Mouse (Mus musculus) liver, embryonic 14.5 days (tissue): ENCODE data around the gene 1700025C18Rik. TPM values are rescaled to one million over a fixed set of nuclear protein-coding genes. Genes with fewer than 3 reads are reported as not detected.

Experiments used
- ATAC-seq: fragments of 200-750 bp; cut with Nextera tagmentation; 2 replicates; pipeline ENCODE4 v1.8.0; 2017; ENCODE audit warnings: moderate number of reproducible peaks, mild to moderate bottlenecking, moderate library complexity; ENCODE audit not compliant: insufficient read depth
- DNase-seq, 3 experiments: peaks; one replicate each; pipeline ENCODE4 v3.0.0-alpha.2; 2012 to 2013; ENCODE audit warnings: low read depth in 3 of 3, low spot score in 3 of 3
- H3K27ac ChIP-seq: fragments of 300-500 bp; sonication (generic); 2 replicates; pipeline ENCODE4 v1.5.1; 2014; ENCODE audit warnings: moderate library complexity, mild to moderate bottlenecking, control low read depth, inconsistent platforms
- H3K27me3 ChIP-seq: fragments of 300-500 bp; sonication (generic); 2 replicates; pipeline ENCODE4 v1.6.1; 2014; ENCODE audit warnings: mild to moderate bottlenecking, low read length, moderate library complexity; ENCODE audit not compliant: control insufficient read depth, insufficient read depth
- H3K36me3 ChIP-seq: fragments of 300-500 bp; sonication (generic); replicated peaks from 2 replicates; pipeline ENCODE4 v1.6.1; 2014; ENCODE audit warnings: low read depth; ENCODE audit not compliant: control insufficient read depth, insufficient read depth
- H3K4me1 ChIP-seq, 2 experiments: fragments of 200-500 bp in 1 of 2; fragments of 300-500 bp in 1 of 2; sonication (generic) in 1 of 2; replicated peaks; 2 replicates each; pipeline ENCODE4 v1.6.1; 2012 to 2014; ENCODE audit warnings: antibody characterized with exemption in 1 of 2, inconsistent platforms in 1 of 2, low read length in 1 of 2; ENCODE audit not compliant: control insufficient read depth in 2 of 2, insufficient read depth in 2 of 2
- H3K4me2 ChIP-seq: fragments of 300-500 bp; sonication (generic); 2 replicates; pipeline ENCODE4 v1.6.1; 2014; ENCODE audit warnings: low read depth, mild to moderate bottlenecking, control low read depth, moderate library complexity
- H3K4me3 ChIP-seq, 2 experiments: fragments of 200-500 bp in 1 of 2; fragments of 300-500 bp in 1 of 2; sonication (generic) in 1 of 2; 2 replicates each; pipeline ENCODE4 v1.5.1; 2012 to 2014; ENCODE audit warnings: low read depth in 2 of 2, low read length in 2 of 2, mild to moderate bottlenecking in 2 of 2, control low read depth in 1 of 2, inconsistent platforms in 1 of 2, moderate library complexity in 1 of 2; ENCODE audit not compliant: insufficient read depth in 1 of 2
- H3K9ac ChIP-seq: fragments of 300-500 bp; sonication (generic); replicated peaks from 2 replicates; pipeline ENCODE4 v1.6.1; 2014; ENCODE audit warnings: mild to moderate bottlenecking, control low read depth, moderate library complexity
- H3K9me3 ChIP-seq: fragments of 300-500 bp; sonication (generic); 2 replicates; pipeline ENCODE4 v1.6.1; 2016; ENCODE audit warnings: low read length, mixed read lengths; ENCODE audit not compliant: control insufficient read depth
- CTCF ChIP-seq: IDR thresholded peaks from 2 replicates; pipeline ENCODE4 v1.5.1; 2016; ENCODE audit warnings: antibody characterized with exemption, low read depth, control low read depth
- EP300 ChIP-seq: IDR thresholded peaks from 2 replicates; pipeline ENCODE4 v1.6.1; 2016; ENCODE audit warnings: antibody characterized with exemption, low read depth
- WGBS: fragments of 180-500 bp; shearing (Covaris S2); extraction: QIAGEN DNeasy Blood & Tissue Kit; methylation state at CpG from one replicate; pipeline ENCODE4 v1.1.7; 2014; ENCODE audit not compliant: insufficient replicate concordance; 5-methylcytosine and 5-hydroxymethylcytosine counted together
- polyA plus RNA-seq, 2 experiments: library from polyadenylated mRNA; depleted of rRNA in 1 of 2; stranded (reverse) in 1 of 2; unstranded in 1 of 2; fragments of >200 nt; fragmentation: Nextera tagmentation in 1 of 2; extraction: Ambion mirVana in 1 of 2; gene quantifications; 2 replicates each; pipeline versions ENCODE4 v1.2.1 to v1.2.3; 2012 to 2014

1700025C18Rik gene
- polyA plus RNA-seq, 2 experiments: not detected

DNA sequence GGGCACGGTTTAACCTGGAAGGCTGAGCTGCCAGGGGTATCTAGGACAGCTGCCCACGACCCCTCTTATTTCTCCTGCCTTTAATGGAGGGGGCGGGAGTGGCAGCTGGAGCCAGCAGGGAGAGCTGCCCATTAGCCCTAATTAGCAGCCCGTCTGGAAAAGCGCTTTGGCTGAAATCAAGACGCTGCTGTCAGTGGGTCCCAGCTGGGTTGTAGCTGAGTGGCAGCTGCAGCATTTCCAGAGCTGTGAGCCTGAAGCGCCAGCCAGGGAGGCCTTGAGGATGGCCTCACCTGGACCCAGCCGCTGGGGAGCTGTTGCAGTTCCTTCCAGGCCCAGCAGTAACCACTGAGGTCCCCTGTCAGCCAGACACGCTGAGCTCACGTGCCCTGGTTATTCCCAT is 5.8 kb upstream of the 1700025C18Rik start:
- ATAC-seq (no peak), DNase-seq (no peak)
- Histone ChIP-seq H3K36me3 (no peaks in the 10 kb centered on the region), H3K27ac (no peak overlapping the region), H3K4me1 (no peaks in the 10 kb centered on the region), H3K4me3 (no peak overlapping the region), H3K4me2 (no peak overlapping the region), H3K9me3 (no peaks in the 10 kb centered on the region), H3K27me3 (no peaks in the 10 kb centered on the region), H3K9ac (no peak overlapping the region)
- TF ChIP-seq CTCF (no peak), EP300 (no peak)
- 19% methylated on average over 10 of the region's 10 CpGs for WGBS

DNA sequence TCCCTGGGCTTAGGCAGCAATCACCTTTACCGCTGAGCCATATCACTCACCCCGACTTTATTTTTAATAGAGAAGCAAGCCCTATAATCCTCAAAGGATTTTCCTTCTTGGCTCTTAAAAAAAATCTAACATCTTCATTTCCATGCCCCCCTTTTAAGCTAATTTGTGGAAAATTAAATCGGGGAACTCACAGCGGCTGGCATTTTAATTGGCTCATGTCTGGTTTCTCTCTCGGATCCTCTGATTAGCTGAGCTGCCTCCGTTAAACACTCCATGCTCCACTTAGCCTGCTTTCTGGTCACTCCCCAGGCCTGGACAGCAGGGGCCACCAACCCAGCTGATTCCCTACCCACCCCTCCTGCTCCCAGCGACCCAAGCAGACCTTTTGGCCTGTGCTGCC is 1.8 kb upstream of the 1700025C18Rik start:
- DNase-seq (no peak), ATAC-seq (no peak)
- Histone ChIP-seq H3K27ac (no peak overlapping the region), H3K27me3 (no peaks in the 10 kb centered on the region), H3K4me3 (no peak overlapping the region), H3K4me2 (no peak overlapping the region), H3K9me3 (no peaks in the 10 kb centered on the region), H3K4me1 (no peaks in the 10 kb centered on the region), H3K36me3 (no peaks in the 10 kb centered on the region), H3K9ac (no peak overlapping the region)
- WGBS: 60% methylated on average over 7 of the region's 7 CpGs
- TF ChIP-seq CTCF (no peak), EP300 (no peak)

- Histone ChIP-seq H3K36me3 (no peaks in the 10 kb centered on the region), H3K9me3 (no peaks in the 10 kb centered on the region), H3K4me1 (no peaks in the 10 kb centered on the region), H3K27ac (no peak overlapping the region), H3K9ac (no peak overlapping the region), H3K4me2 (no peak overlapping the region), H3K4me3 (no peak overlapping the region), H3K27me3 (no peaks in the 10 kb centered on the region)
- 52% methylated on average over 8 of the region's 8 CpGs for WGBS
- DNase-seq: no peak
- no peak for TF ChIP-seq CTCF
- TF ChIP-seq EP300: no peak
- ATAC-seq: no peak
These were observed 949 bp upstream of the 1700025C18Rik start for GRCm38 (mm10) chr2:165091433-165091965.

DNA sequence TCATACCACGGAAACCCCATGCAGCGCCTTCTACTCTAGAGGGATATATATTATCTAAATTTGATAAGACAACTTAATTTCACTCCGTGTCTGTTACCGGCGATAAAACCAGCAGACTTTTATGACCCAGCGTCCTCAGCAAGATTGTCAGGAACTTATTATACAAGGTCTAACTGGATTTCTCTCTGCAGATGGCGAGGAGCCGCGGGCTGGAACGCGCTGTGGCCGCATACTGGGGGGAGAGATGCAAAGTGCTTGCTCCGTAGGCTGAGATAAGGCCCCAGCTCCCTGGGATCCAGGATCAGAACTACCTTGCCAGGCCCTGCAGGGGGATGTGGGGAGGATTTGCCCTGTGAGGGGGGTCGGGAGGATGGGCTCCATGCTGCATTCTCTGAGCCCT is 1.1 kb downstream of the 1700025C18Rik start:
- Histone ChIP-seq H3K27me3 (no peaks in the 10 kb centered on the region), H3K27ac (no peak overlapping the region), H3K9me3 (no peaks in the 10 kb centered on the region), H3K4me2 (no peak overlapping the region), H3K4me3 (no peak overlapping the region), H3K4me1 (no peaks in the 10 kb centered on the region), H3K36me3 (no peaks in the 10 kb centered on the region), H3K9ac (no peak overlapping the region)
- TF ChIP-seq CTCF (no peak), EP300 (no peak)
- ATAC-seq (no peak), DNase-seq (no peak)
- 37% methylated on average over 14 of the region's 14 CpGs for WGBS

GRCm38 (mm10) chr2:165086634-165087033 is 3.9 kb downstream of the 1700025C18Rik start:
- 67% methylated on average over 4 of the region's 4 CpGs for whole genome bisulfite sequencing
- no peaks in the 10 kb centered on the region for H3K4me1 ChIP-seq
- ATAC-seq: no peak

More at GRCm38 (mm10) chr2:165086634-165087033, 3.9 kb downstream of the 1700025C18Rik start:
- Histone ChIP-seq H3K9me3 (no peaks in the 10 kb centered on the region), H3K27me3 (no peaks in the 10 kb centered on the region), H3K4me3 (no peak overlapping the region), H3K36me3 (no peaks in the 10 kb centered on the region), H3K4me2 (no peak overlapping the region), H3K27ac (no peak overlapping the region), H3K9ac (no peak overlapping the region)
- no peak for DNase-seq
- TF ChIP-seq CTCF: no peak
- TF ChIP-seq EP300: no peak
